Mouse (Mus musculus): ENCODE results near the gene Gm20538. TPM values are rescaled to one million over a fixed set of nuclear protein-coding genes. Genes with fewer than 3 reads are reported as not detected.

The Gm20538 gene
- total RNA-seq, 4 experiments from 2014 or later, result not detected

Other genes with a start within 250 kb of the Gm20538 start
- gene Scd4, start 219.7 kb downstream of the Gm20538 start, total RNA-seq (2022), result 1 to 10 TPM; 2.6 to 5.1 (median 3.1) TPM
- gene Scd1, start 145.0 kb downstream of the Gm20538 start, total RNA-seq (2022), result 10 to 100 TPM; 14.9 to 24.2 (median 20.9) TPM
- under 1 TPM in 1 of 4 experiments, not detected in 3; 0.09 TPM for gene Wnt8b, start 59.4 kb downstream of the Gm20538 start, total RNA-seq (2022)
- 10 to 100 TPM in 3 of 4 experiments, 1 to 10 TPM in 1; 9.7 to 14.1 (median 10.7) TPM for gene Sec31b, start 7.0 kb downstream of the Gm20538 start, total RNA-seq (2022)
- gene Ndufb8, start 2.6 kb upstream of the Gm20538 start, total RNA-seq (2022), result 1,000 to 10,000 TPM; 2,001 to 2,142 (median 2,069) TPM
- gene Hif1an, start 10.0 kb upstream of the Gm20538 start, total RNA-seq (2022), result 10 to 100 TPM; 53.2 to 62.2 (median 59.5) TPM
- gene Pax2, start 203.2 kb upstream of the Gm20538 start, total RNA-seq (2022), result not detected